Mouse (Mus musculus) liver, embryonic 14.5 days (tissue): ENCODE measurements around the gene Nup85.

ENCODE experiments used
- CTCF ChIP-seq: IDR thresholded peaks from 2 replicates; pipeline ENCODE4 v1.5.1; 2016; ENCODE audit warnings: antibody characterized with exemption, low read depth, control low read depth
- EP300 ChIP-seq: IDR thresholded peaks from 2 replicates; pipeline ENCODE4 v1.6.1; 2016; ENCODE audit warnings: antibody characterized with exemption, low read depth

- peak; percentile 79 for TF ChIP-seq CTCF
- no peak for TF ChIP-seq EP300
Observed at GRCm38 (mm10) chr11:115631505-115631890, 67.3 kb downstream of the Nup85 start.
